Mouse (Mus musculus): ENCODE measurements around the gene Trappc10. TPM values are rescaled to one million over a fixed set of nuclear protein-coding genes. Genes with fewer than 3 reads are reported as not detected.

The Trappc10 gene
- polyA plus RNA-seq, 1 experiment from 2014 or later: 22.2 TPM

Other genes with a start within 250 kb of the Trappc10 start
- gene Pfkl, start 234.6 kb downstream of the Trappc10 start, polyA plus RNA-seq (2014; fragmentation: Nextera tagmentation; extraction: Ambion mirVana): 91.2 and 118 TPM in 2 replicates
- gene Dnmt3l, start 202.7 kb downstream of the Trappc10 start, polyA plus RNA-seq (2014; fragmentation: Nextera tagmentation; extraction: Ambion mirVana): 0.41 and 0.66 TPM in 2 replicates
- 1.2 and 1.5 TPM in 2 replicates for gene Aire, start 201.0 kb downstream of the Trappc10 start, polyA plus RNA-seq (2014; fragmentation: Nextera tagmentation; extraction: Ambion mirVana)
- 3.8 and 4.8 TPM in 2 replicates for gene Icosl, start 175.3 kb downstream of the Trappc10 start, polyA plus RNA-seq (2014; fragmentation: Nextera tagmentation; extraction: Ambion mirVana)
- gene D10Jhu81e, start 74.9 kb downstream of the Trappc10 start, polyA plus RNA-seq (2014; fragmentation: Nextera tagmentation; extraction: Ambion mirVana): 16.3 and 85.4 TPM in 2 replicates
- 10.4 and 19.9 TPM in 2 replicates for gene Pwp2, start 59.5 kb downstream of the Trappc10 start, polyA plus RNA-seq (2014; fragmentation: Nextera tagmentation; extraction: Ambion mirVana)
- gene Agpat3, start 107.8 kb upstream of the Trappc10 start, polyA plus RNA-seq (2014; fragmentation: Nextera tagmentation; extraction: Ambion mirVana): 66.4 and 84.7 TPM in 2 replicates
- gene Rrp1, start 168.4 kb upstream of the Trappc10 start, polyA plus RNA-seq (2014; fragmentation: Nextera tagmentation; extraction: Ambion mirVana): 228 and 265 TPM in 2 replicates
- 206 and 270 TPM in 2 replicates for gene Cstb, start 181.0 kb upstream of the Trappc10 start, polyA plus RNA-seq (2014; fragmentation: Nextera tagmentation; extraction: Ambion mirVana)
- gene Pdxk, start 220.3 kb upstream of the Trappc10 start, polyA plus RNA-seq (2014; fragmentation: Nextera tagmentation; extraction: Ambion mirVana): 6.9 and 13.2 TPM in 2 replicates